Mouse (Mus musculus) limb, embryonic 14.5 days (tissue): ENCODE measurements around the gene Gm21887. TPM values are rescaled to one million over a fixed set of nuclear protein-coding genes. Genes with fewer than 3 reads are reported as not detected.
"Not testable (repeated sequence)": the region's sequence is repeated elsewhere in the genome, so short reads cannot be mapped to it uniquely, and the experiment has no call there.

ENCODE experiments used
- ATAC-seq: fragments of 200-750 bp; cut with Nextera tagmentation; 2 replicates; pipeline ENCODE4 v1.8.0; 2017; ENCODE audit warnings: low read depth, moderate number of reproducible peaks, moderate TSS enrichment; ENCODE audit not compliant: low FRiP score
- DNase-seq: peaks from one replicate; pipeline ENCODE4 v3.0.0-alpha.2; 2015; ENCODE audit warnings: low spot score
- H3K27ac ChIP-seq: fragments of 300-500 bp; sonication (generic); replicated peaks from 2 replicates; pipeline ENCODE4 v1.5.1; 2014; ENCODE audit warnings: low read depth, mild to moderate bottlenecking, low read length, moderate library complexity, mixed read lengths
- H3K27me3 ChIP-seq: fragments of 300-500 bp; sonication (generic); 2 replicates; pipeline ENCODE4 v1.6.1; 2014; ENCODE audit warnings: low read length, mixed read lengths; ENCODE audit not compliant: control insufficient read depth, insufficient read depth
- H3K36me3 ChIP-seq: fragments of 300-500 bp; sonication (generic); 2 replicates; pipeline ENCODE4 v1.6.1; 2014; ENCODE audit warnings: mild to moderate bottlenecking, low read length, moderate library complexity, mixed read lengths; ENCODE audit not compliant: control insufficient read depth, insufficient read depth
- H3K4me1 ChIP-seq: fragments of 300-500 bp; sonication (generic); 2 replicates; pipeline ENCODE4 v1.6.1; 2014; ENCODE audit warnings: antibody characterized with exemption, low read length, mixed read lengths; ENCODE audit not compliant: control insufficient read depth, insufficient read depth
- H3K4me2 ChIP-seq: fragments of 300-500 bp; sonication (generic); replicated peaks from 2 replicates; pipeline ENCODE4 v1.6.1; 2014; ENCODE audit warnings: low read depth, mild to moderate bottlenecking, low read length, moderate library complexity; ENCODE audit not compliant: severe bottlenecking
- H3K4me3 ChIP-seq: fragments of 300-500 bp; sonication (generic); replicated peaks from 2 replicates; pipeline ENCODE4 v1.5.1; 2014; ENCODE audit warnings: low read length
- H3K9ac ChIP-seq: fragments of 300-500 bp; sonication (generic); 2 replicates; pipeline ENCODE4 v1.6.1; 2014; ENCODE audit warnings: mild to moderate bottlenecking, low read depth, low read length, moderate library complexity; ENCODE audit not compliant: severe bottlenecking
- H3K9me3 ChIP-seq: fragments of 300-500 bp; sonication (generic); 2 replicates; pipeline ENCODE4 v1.6.1; 2016; ENCODE audit warnings: low read length; ENCODE audit not compliant: control insufficient read depth
- WGBS: fragments of 180-500 bp; shearing (Covaris S2); extraction: QIAGEN DNeasy Blood & Tissue Kit; methylation state at CpG from one replicate; pipeline ENCODE4 v1.1.7; 2014; 5-methylcytosine and 5-hydroxymethylcytosine counted together
- polyA plus RNA-seq, 2 experiments: library from polyadenylated mRNA; depleted of rRNA in 1 of 2; stranded (reverse) in 1 of 2; unstranded in 1 of 2; fragments of >200 nt; fragmentation: Nextera tagmentation in 1 of 2; extraction: Ambion mirVana in 1 of 2; gene quantifications; 2 replicates each; pipeline versions ENCODE4 v1.2.1 to v1.2.3; 2012 to 2014

The Gm21887 gene
- polyA plus RNA-seq, 2 experiments = 187 to 580 TPM

DNA sequence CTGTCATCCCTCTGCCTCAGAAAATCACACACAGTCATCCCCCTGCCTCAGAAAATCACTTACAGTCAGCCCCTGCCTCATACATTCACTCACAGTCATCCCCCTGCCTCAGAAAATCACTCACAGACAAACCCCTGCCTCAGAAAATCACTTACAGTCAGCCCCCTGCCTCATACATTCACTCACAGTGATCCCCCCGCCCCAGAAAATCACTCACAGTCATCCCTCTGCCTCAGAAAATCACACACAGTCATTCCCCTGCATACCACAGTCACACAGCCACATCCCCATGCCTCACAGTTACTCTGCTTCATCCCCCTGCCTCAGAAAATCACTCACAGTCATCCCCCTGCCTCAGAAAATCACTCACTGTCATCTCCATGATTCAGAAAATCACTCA, 5.9 kb upstream of the Gm21887 start:
- ATAC-seq, H3K4me1 ChIP-seq, H3K4me3 ChIP-seq, H3K36me3 ChIP-seq, H3K9ac ChIP-seq, DNase-seq, H3K4me2 ChIP-seq, H3K27me3 ChIP-seq, H3K27ac ChIP-seq: not testable (repeated sequence)
- H3K9me3 ChIP-seq = peaks cover 49% of the 10 kb centered on the region
- WGBS = 28% methylated on average over 1 of the region's 1 CpGs

DNA sequence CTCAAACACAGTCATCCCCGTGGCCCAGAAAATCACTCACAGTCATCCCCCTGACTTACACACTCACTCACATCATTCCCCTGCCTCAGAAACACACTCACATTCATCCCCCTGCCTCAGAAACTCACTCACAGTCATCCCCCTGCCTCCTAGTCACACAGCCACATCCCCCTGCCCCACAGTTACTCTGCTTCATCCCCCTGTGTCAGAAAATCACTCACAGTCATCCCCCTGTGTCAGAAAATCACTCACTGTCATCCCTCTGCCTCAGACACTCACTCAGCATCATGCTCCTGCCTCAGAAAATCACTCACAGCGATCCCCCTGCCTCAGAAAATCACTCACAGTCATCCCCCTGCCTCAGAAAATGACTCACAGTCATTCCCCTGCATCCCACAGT, 5.2 kb upstream of the Gm21887 start:
- H3K4me2 ChIP-seq, H3K27me3 ChIP-seq, H3K36me3 ChIP-seq, ATAC-seq, DNase-seq, H3K27ac ChIP-seq, H3K9ac ChIP-seq, H3K4me1 ChIP-seq, H3K4me3 ChIP-seq: not testable (repeated sequence)
- peaks cover 50% of the 10 kb centered on the region for H3K9me3 ChIP-seq
- WGBS = 46% methylated on average over 2 of the region's 2 CpGs

DNA sequence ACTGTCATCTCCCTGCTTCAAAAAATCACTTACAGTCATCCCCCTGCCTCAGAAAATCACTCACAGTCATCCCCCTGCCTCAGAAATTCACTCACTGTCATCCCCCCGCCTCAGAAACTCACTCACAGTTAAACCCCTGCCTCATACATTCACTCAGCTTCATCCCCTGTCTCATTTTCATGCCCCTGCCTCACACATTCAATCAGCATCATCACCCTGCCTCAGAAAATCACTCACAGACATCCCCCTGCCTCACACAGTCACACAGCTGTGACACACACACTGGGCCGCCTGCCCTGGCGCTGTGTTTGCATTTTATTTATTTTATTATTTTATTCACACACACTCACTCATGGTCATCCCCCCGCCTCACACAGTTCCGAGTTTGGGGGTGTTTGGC, 4.7 kb upstream of the Gm21887 start:
- H3K36me3 ChIP-seq, H3K4me2 ChIP-seq, H3K9ac ChIP-seq, H3K4me1 ChIP-seq, H3K4me3 ChIP-seq, H3K27ac ChIP-seq, H3K27me3 ChIP-seq, DNase-seq, ATAC-seq: not testable (repeated sequence)
- H3K9me3 ChIP-seq = peaks cover 50% of the 10 kb centered on the region
- 45% methylated on average over 5 of the region's 5 CpGs for WGBS

DNA sequence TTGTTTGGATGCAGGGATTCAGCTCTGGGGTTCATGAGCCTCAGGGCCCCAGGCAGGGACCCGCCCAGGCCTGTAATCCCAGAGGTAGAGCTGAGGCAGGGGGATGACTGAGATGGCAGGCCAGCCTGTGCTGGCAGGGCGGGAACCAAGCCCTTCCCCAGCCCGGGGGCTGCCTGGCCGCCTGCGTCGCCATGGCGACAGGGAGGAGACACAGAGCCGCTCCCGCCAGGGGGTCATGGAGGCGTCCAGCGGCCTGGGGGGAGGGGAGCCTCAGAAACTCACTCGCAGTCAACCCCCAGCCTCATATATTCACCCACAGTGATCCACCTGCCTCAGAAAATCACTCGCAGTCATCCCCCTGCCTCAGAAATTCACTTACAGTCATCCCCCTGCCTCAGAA, 4.3 kb upstream of the Gm21887 start:
- not testable (repeated sequence) for H3K36me3 ChIP-seq, H3K4me2 ChIP-seq, H3K9ac ChIP-seq, ATAC-seq, H3K27ac ChIP-seq, DNase-seq, H3K27me3 ChIP-seq, H3K4me1 ChIP-seq, H3K4me3 ChIP-seq
- H3K9me3 ChIP-seq = peaks cover 50% of the 10 kb centered on the region
- WGBS = 16% methylated on average over 13 of the region's 13 CpGs

GRCm38 (mm10) chrX:170005695-170006297, 3.7 kb upstream of the Gm21887 start:
- H3K9me3 ChIP-seq = peaks cover 48% of the 10 kb centered on the region
- not testable (repeated sequence) for H3K36me3 ChIP-seq, H3K4me3 ChIP-seq, DNase-seq, H3K4me1 ChIP-seq, H3K9ac ChIP-seq, H3K4me2 ChIP-seq, H3K27ac ChIP-seq, ATAC-seq, H3K27me3 ChIP-seq
- WGBS = 50% methylated on average over 1 of the region's 1 CpGs

DNA sequence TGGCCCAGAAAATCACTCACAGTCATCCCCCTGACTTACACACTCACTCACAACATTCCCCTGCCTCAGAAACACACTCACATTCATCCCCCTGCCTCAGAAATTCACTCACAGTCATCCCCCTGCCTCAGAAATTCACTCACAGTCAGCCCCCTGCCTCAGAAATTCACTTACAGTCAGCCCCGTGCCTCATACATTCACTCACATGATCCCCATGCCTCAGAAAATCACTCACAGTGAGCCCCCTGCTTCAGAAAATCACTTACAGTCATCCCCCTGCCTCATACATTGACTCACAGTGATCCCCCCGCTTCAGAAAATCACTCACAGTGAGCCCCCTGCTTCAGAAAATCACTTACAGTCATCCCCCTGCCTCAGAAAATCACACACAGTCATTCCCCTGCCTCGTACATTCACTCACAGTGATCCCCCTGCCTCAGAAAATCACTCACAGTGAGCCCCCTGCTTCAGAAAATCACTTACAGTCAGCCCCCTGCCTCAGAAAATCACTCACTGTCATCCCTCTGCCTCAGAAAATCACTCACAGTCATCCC, 2.7 kb upstream of the Gm21887 start:
- H3K4me1 ChIP-seq, H3K27me3 ChIP-seq, ATAC-seq, H3K4me2 ChIP-seq, H3K9ac ChIP-seq, H3K27ac ChIP-seq, H3K4me3 ChIP-seq: not testable (repeated sequence)
- Histone ChIP-seq H3K9me3 (peaks cover 53% of the 10 kb centered on the region), H3K36me3 (peaks cover 13% of the 10 kb centered on the region)
- WGBS = 54% methylated on average over 3 of the region's 3 CpGs
- peak; percentile 3 for DNase-seq

GRCm38 (mm10) chrX:170007375-170008178, 1.9 kb upstream of the Gm21887 start:
- not testable (repeated sequence) for H3K4me3 ChIP-seq, H3K4me1 ChIP-seq, H3K27ac ChIP-seq, H3K27me3 ChIP-seq, H3K9ac ChIP-seq, ATAC-seq, DNase-seq, H3K4me2 ChIP-seq
- 58% methylated on average over 2 of the region's 2 CpGs for WGBS
- H3K36me3 ChIP-seq = peaks cover 13% of the 10 kb centered on the region
- peaks cover 53% of the 10 kb centered on the region for H3K9me3 ChIP-seq

GRCm38 (mm10) chrX:170008179-170008467, 1.3 kb upstream of the Gm21887 start:
- not testable (repeated sequence) for DNase-seq, ATAC-seq, H3K4me1 ChIP-seq, H3K27me3 ChIP-seq, H3K4me2 ChIP-seq, H3K9ac ChIP-seq, H3K4me3 ChIP-seq, H3K27ac ChIP-seq
- Histone ChIP-seq H3K36me3 (peaks cover 15% of the 10 kb centered on the region), H3K9me3 (peaks cover 53% of the 10 kb centered on the region)
